Mouse (Mus musculus): ENCODE data around the gene Usf2. TPM values are rescaled to one million over a fixed set of nuclear protein-coding genes. Genes with fewer than 3 reads are reported as not detected.
A peak's percentile ranks its signal among the peaks of the same experiment; 100 is the strongest.

Gene Usf2
- polyA plus RNA-seq (2014; fragmentation: Nextera tagmentation; extraction: Ambion mirVana), result 20.6 and 21.7 TPM in 2 replicates

GRCm38 (mm10) chr7:30956756-30957366 lies at the start of gene Usf2:
Gene Usf2 (minus strand): TSS chr7:30956803.
- Histone ChIP-seq H3K9me3 (ENCODE audit: control insufficient read depth, low read length) (no peaks in the 10 kb centered on the region), H3K27me3 (ENCODE audit: control insufficient read depth, insufficient read depth, low read length) (no peaks in the 10 kb centered on the region), H3K4me3 (ENCODE audit: low read depth, low read length) (peak within 1 kb of the TSS; percentile 95), H3K4me1 (ENCODE audit: control insufficient read depth, insufficient read depth, low read length) (peaks cover 18% of the 10 kb centered on the region), H3K36me3 (ENCODE audit: control insufficient read depth, insufficient read depth, low read length) (peaks cover 15% of the 10 kb centered on the region), H3K27ac (ENCODE audit: low read depth, low read length) (peak within 1 kb of the TSS; percentile 95), H3K4me2 (peak within 1 kb of the TSS; percentile 80), H3K9ac (ENCODE audit: low read length) (peak within 1 kb of the TSS; percentile 99)
- peak; percentile 96 for DNase-seq (ENCODE audit: low spot score, missing footprints)
- WGBS, result 0% methylated on average over 16 of the region's 82 CpGs
- ATAC-seq (ENCODE audit: low FRiP score), result peak; percentile 60

- no peak for ATAC-seq (ENCODE audit: low FRiP score)
- WGBS, result 84% methylated on average over 8 of the region's 8 CpGs
- H3K4me2 ChIP-seq, result no peak overlapping the region
These were observed 46.0 kb upstream of the Usf2 start for GRCm38 (mm10) chr7:31002650-31003049.

GRCm38 (mm10) chr7:31000505-31001020 lies 44.0 kb upstream of the Usf2 start:
- Histone ChIP-seq H3K27me3 (ENCODE audit: control insufficient read depth, insufficient read depth, low read length) (no peaks in the 10 kb centered on the region), H3K27ac (ENCODE audit: low read depth, low read length) (no peak overlapping the region), H3K4me1 (ENCODE audit: control insufficient read depth, insufficient read depth, low read length) (no peaks in the 10 kb centered on the region), H3K4me3 (ENCODE audit: low read depth, low read length) (no peak overlapping the region), H3K36me3 (ENCODE audit: control insufficient read depth, insufficient read depth, low read length) (no peaks in the 10 kb centered on the region), H3K9me3 (ENCODE audit: control insufficient read depth, low read length) (no peaks in the 10 kb centered on the region), H3K9ac (ENCODE audit: low read length) (no peak overlapping the region), H3K4me2 (no peak overlapping the region)
- no peak for ATAC-seq (ENCODE audit: low FRiP score)
- WGBS, result 70% methylated on average over 7 of the region's 7 CpGs
- DNase-seq (ENCODE audit: low spot score, missing footprints), result no peak

More at GRCm38 (mm10) chr7:31002650-31003049, 46.0 kb upstream of the Usf2 start:
- H3K4me1 ChIP-seq (ENCODE audit: control insufficient read depth, insufficient read depth, low read length), result no peaks in the 10 kb centered on the region
- H3K9me3 ChIP-seq (ENCODE audit: control insufficient read depth, low read length), result no peaks in the 10 kb centered on the region
- no peak overlapping the region for H3K4me3 ChIP-seq (ENCODE audit: low read depth, low read length)
- no peak overlapping the region for H3K27ac ChIP-seq (ENCODE audit: low read depth, low read length)
- no peaks in the 10 kb centered on the region for H3K27me3 ChIP-seq (ENCODE audit: control insufficient read depth, insufficient read depth, low read length)
- no peaks in the 10 kb centered on the region for H3K36me3 ChIP-seq (ENCODE audit: control insufficient read depth, insufficient read depth, low read length)
- DNase-seq (ENCODE audit: low spot score, missing footprints), result no peak
- no peak overlapping the region for H3K9ac ChIP-seq (ENCODE audit: low read length)

- no peaks in the 10 kb centered on the region for H3K9me3 ChIP-seq (ENCODE audit: control insufficient read depth, low read length)
- no peak for ATAC-seq (ENCODE audit: low FRiP score)
- no peaks in the 10 kb centered on the region for H3K27me3 ChIP-seq (ENCODE audit: control insufficient read depth, insufficient read depth, low read length)
These were observed 39.9 kb upstream of the Usf2 start for GRCm38 (mm10) chr7:30996491-30996890.

GRCm38 (mm10) chr7:30993986-30994385 lies 37.4 kb upstream of the Usf2 start:
- DNase-seq (ENCODE audit: low spot score, missing footprints) (no peak), ATAC-seq (ENCODE audit: low FRiP score) (no peak)
- no peak overlapping the region for H3K9ac ChIP-seq (ENCODE audit: low read length)
- WGBS, result 89% methylated on average over 5 of the region's 5 CpGs
- H3K4me1 ChIP-seq (ENCODE audit: control insufficient read depth, insufficient read depth, low read length), result no peaks in the 10 kb centered on the region
- no peak overlapping the region for H3K27ac ChIP-seq (ENCODE audit: low read depth, low read length)
- H3K4me3 ChIP-seq (ENCODE audit: low read depth, low read length), result no peak overlapping the region
- no peaks in the 10 kb centered on the region for H3K27me3 ChIP-seq (ENCODE audit: control insufficient read depth, insufficient read depth, low read length)
- no peaks in the 10 kb centered on the region for H3K9me3 ChIP-seq (ENCODE audit: control insufficient read depth, low read length)
- H3K36me3 ChIP-seq (ENCODE audit: control insufficient read depth, insufficient read depth, low read length), result no peaks in the 10 kb centered on the region
- no peak overlapping the region for H3K4me2 ChIP-seq

More at GRCm38 (mm10) chr7:30996491-30996890, 39.9 kb upstream of the Usf2 start:
- H3K4me1 ChIP-seq (ENCODE audit: control insufficient read depth, insufficient read depth, low read length), result no peaks in the 10 kb centered on the region
- WGBS, result 91% methylated on average over 2 of the region's 2 CpGs
- no peak for DNase-seq (ENCODE audit: low spot score, missing footprints)
- H3K4me2 ChIP-seq, result no peak overlapping the region
- H3K9ac ChIP-seq (ENCODE audit: low read length), result no peak overlapping the region
- no peaks in the 10 kb centered on the region for H3K36me3 ChIP-seq (ENCODE audit: control insufficient read depth, insufficient read depth, low read length)
- H3K4me3 ChIP-seq (ENCODE audit: low read depth, low read length), result no peak overlapping the region
- no peak overlapping the region for H3K27ac ChIP-seq (ENCODE audit: low read depth, low read length)

GRCm38 (mm10) chr7:30992148-30992547 lies 35.5 kb upstream of the Usf2 start:
- WGBS, result 79% methylated on average over 5 of the region's 5 CpGs
- no peaks in the 10 kb centered on the region for H3K27me3 ChIP-seq (ENCODE audit: control insufficient read depth, insufficient read depth, low read length)
- DNase-seq (ENCODE audit: low spot score, missing footprints) (no peak), ATAC-seq (ENCODE audit: low FRiP score) (no peak)
- H3K4me3 ChIP-seq (ENCODE audit: low read depth, low read length), result no peak overlapping the region
- no peaks in the 10 kb centered on the region for H3K36me3 ChIP-seq (ENCODE audit: control insufficient read depth, insufficient read depth, low read length)
- H3K4me1 ChIP-seq (ENCODE audit: control insufficient read depth, insufficient read depth, low read length), result no peaks in the 10 kb centered on the region
- H3K4me2 ChIP-seq, result no peak overlapping the region
- H3K27ac ChIP-seq (ENCODE audit: low read depth, low read length), result no peak overlapping the region
- H3K9ac ChIP-seq (ENCODE audit: low read length), result no peak overlapping the region
- no peaks in the 10 kb centered on the region for H3K9me3 ChIP-seq (ENCODE audit: control insufficient read depth, low read length)

GRCm38 (mm10) chr7:30988519-30989162 lies 32.0 kb upstream of the Usf2 start:
- Histone ChIP-seq H3K27ac (ENCODE audit: low read depth, low read length) (no peak overlapping the region), H3K4me3 (ENCODE audit: low read depth, low read length) (no peak overlapping the region), H3K36me3 (ENCODE audit: control insufficient read depth, insufficient read depth, low read length) (no peaks in the 10 kb centered on the region), H3K4me2 (no peak overlapping the region), H3K27me3 (ENCODE audit: control insufficient read depth, insufficient read depth, low read length) (no peaks in the 10 kb centered on the region), H3K4me1 (ENCODE audit: control insufficient read depth, insufficient read depth, low read length) (no peaks in the 10 kb centered on the region), H3K9me3 (ENCODE audit: control insufficient read depth, low read length) (no peaks in the 10 kb centered on the region), H3K9ac (ENCODE audit: low read length) (no peak overlapping the region)
- no peak for ATAC-seq (ENCODE audit: low FRiP score)
- no peak for DNase-seq (ENCODE audit: low spot score, missing footprints)
- WGBS, result 85% methylated on average over 4 of the region's 4 CpGs

- no peak for DNase-seq (ENCODE audit: low spot score, missing footprints)
- no peaks in the 10 kb centered on the region for H3K36me3 ChIP-seq (ENCODE audit: control insufficient read depth, insufficient read depth, low read length)
- H3K27ac ChIP-seq (ENCODE audit: low read depth, low read length), result no peak overlapping the region
- H3K4me3 ChIP-seq (ENCODE audit: low read depth, low read length), result no peak overlapping the region
- no peaks in the 10 kb centered on the region for H3K27me3 ChIP-seq (ENCODE audit: control insufficient read depth, insufficient read depth, low read length)
- no peaks in the 10 kb centered on the region for H3K9me3 ChIP-seq (ENCODE audit: control insufficient read depth, low read length)
- ATAC-seq (ENCODE audit: low FRiP score), result no peak
- H3K4me1 ChIP-seq (ENCODE audit: control insufficient read depth, insufficient read depth, low read length), result no peaks in the 10 kb centered on the region
- H3K4me2 ChIP-seq, result no peak overlapping the region
- H3K9ac ChIP-seq (ENCODE audit: low read length), result no peak overlapping the region
- 86% methylated on average over 9 of the region's 9 CpGs for WGBS
These were observed 28.8 kb upstream of the Usf2 start for GRCm38 (mm10) chr7:30985357-30985756.

- WGBS, result 95% methylated on average over 4 of the region's 4 CpGs
- no peak overlapping the region for H3K4me2 ChIP-seq
These were observed 25.1 kb upstream of the Usf2 start for GRCm38 (mm10) chr7:30981703-30982102.

More at GRCm38 (mm10) chr7:30981703-30982102, 25.1 kb upstream of the Usf2 start:
- Histone ChIP-seq H3K9me3 (ENCODE audit: control insufficient read depth, low read length) (no peaks in the 10 kb centered on the region), H3K27ac (ENCODE audit: low read depth, low read length) (no peak overlapping the region), H3K9ac (ENCODE audit: low read length) (no peak overlapping the region), H3K4me3 (ENCODE audit: low read depth, low read length) (no peak overlapping the region), H3K36me3 (ENCODE audit: control insufficient read depth, insufficient read depth, low read length) (no peaks in the 10 kb centered on the region), H3K27me3 (ENCODE audit: control insufficient read depth, insufficient read depth, low read length) (no peaks in the 10 kb centered on the region), H3K4me1 (ENCODE audit: control insufficient read depth, insufficient read depth, low read length) (no peaks in the 10 kb centered on the region)
- ATAC-seq (ENCODE audit: low FRiP score), result no peak
- DNase-seq (ENCODE audit: low spot score, missing footprints), result no peak

All from midbrain, embryonic 11.5 days (tissue).